In genomic region chr16:92861571-92861970, GRCm38 (mm10) we compare ENCODE assay signal across 30 mouse cellular contexts. TPM values are rescaled to one million over a fixed set of nuclear protein-coding genes. Genes with fewer than 3 reads are reported as not detected.
DNase-seq lines count a peak whose midpoint lies in the region; ATAC-seq lines count a peak whose summit lies in the region.
"Had no signal": no experiment of that assay in that cellular context is flagged by ENCODE, and none has a peak within 500 bp of the region (broad histone marks: within the 10 kb centered on the region; RNA-seq: fewer than 3 reads in every experiment).

No protein-coding gene starts in this region.

- no peak overlapping the region for H3K9ac ChIP-seq in hindbrain, embryonic 14.5 days
- H3K9ac ChIP-seq: embryonic facial prominence, embryonic 12.5 days; embryonic facial prominence, embryonic 15.5 days; forebrain, postnatal 0 days; hindbrain, embryonic 13.5 days had no signal

- no peaks in the 10 kb centered on the region for H3K36me3 ChIP-seq in hindbrain, embryonic 14.5 days (replicated peaks; ENCODE audit: control insufficient read depth, insufficient read depth)
- H3K36me3 ChIP-seq: embryonic facial prominence, embryonic 12.5 days; embryonic facial prominence, embryonic 15.5 days; G1E; hindbrain, embryonic 10.5 days; hindbrain, embryonic 13.5 days had no signal

- ATAC-seq in common myeloid progenitor, adult 5-6 weeks (replicated peaks; ENCODE audit: low read depth, poor library complexity, severe bottlenecking) = 0 out of 2 replicates have a peak, but pooled peaks have one; percentile 26
- peak; percentile 26; the same call in 1 of the 2 replicates for ATAC-seq in megakaryocyte progenitor cell, adult 5-6 weeks (replicated peaks; ENCODE audit: poor library complexity)
- ATAC-seq in hindbrain, embryonic 14.5 days (ENCODE audit: low FRiP score) = no peak
- ATAC-seq: forebrain, embryonic 14.5 days; forebrain, postnatal 0 days; hindbrain, postnatal 0 days; inflammation-experienced regulatory T-cells, adult 6 months; intestine, postnatal 0 days had no signal

- DNase-seq in 3134 (ENCODE audit: extremely low read depth, insufficient read length, low spot score) (peak; percentile 47), 416B (ENCODE audit: low read depth) (peak; percentile 91)
- no peak for DNase-seq in right cerebral cortex, postnatal 36 days (ENCODE audit: low spot score in 2 of 2)
- no peak for DNase-seq in hindbrain, embryonic 14.5 days (ENCODE audit: low spot score)
- no peak for DNase-seq in layer of hippocampus, adult 11-12 months (ENCODE audit: low spot score)
- no peak for DNase-seq in heart, adult 9 months (ENCODE audit: low spot score in 2 of 2)
- DNase-seq: adrenal gland, postnatal 10 days; adrenal gland, postnatal 36 days; B cell, adult 2 months; cerebellum, adult 18-20 months; cerebellum, adult 9-10 months; cerebellum, postnatal 14 days; forebrain, postnatal 0 days; gastrocnemius, adult 2 months; gastrocnemius, postnatal 14 days; heart, adult 18-20 months; heart, postnatal 36 days had no signal

- no peaks in the 10 kb centered on the region for H3K4me1 ChIP-seq in hindbrain, embryonic 14.5 days (replicated peaks; ENCODE audit: control insufficient read depth, insufficient read depth, low read length)
- H3K4me1 ChIP-seq: embryonic facial prominence, embryonic 12.5 days; embryonic facial prominence, embryonic 15.5 days; hindbrain, embryonic 10.5 days; hindbrain, embryonic 13.5 days had no signal

- no peaks in the 10 kb centered on the region for H3K27me3 ChIP-seq in hindbrain, embryonic 14.5 days (ENCODE audit: control insufficient read depth, insufficient read depth, low read length)
- H3K27me3 ChIP-seq: CH12.LX; embryonic facial prominence, embryonic 12.5 days; embryonic facial prominence, embryonic 15.5 days; hindbrain, embryonic 13.5 days had no signal

- no peak overlapping the region for H3K27ac ChIP-seq in hindbrain, embryonic 14.5 days
- H3K27ac ChIP-seq: embryonic facial prominence, embryonic 12.5 days; embryonic facial prominence, embryonic 15.5 days; gastrocnemius, adult 2 months; hindbrain, embryonic 10.5 days; hindbrain, embryonic 13.5 days; hindbrain, postnatal 0 days had no signal

- no peak overlapping the region for H3K4me3 ChIP-seq in hindbrain, embryonic 14.5 days (replicated peaks; ENCODE audit: low read length)
- H3K4me3 ChIP-seq: embryonic facial prominence, embryonic 12.5 days; embryonic facial prominence, embryonic 15.5 days; gastrocnemius, adult 2 months; hindbrain, embryonic 10.5 days; hindbrain, embryonic 13.5 days had no signal

- WGBS in hindbrain, embryonic 14.5 days = 81% methylated on average over 2 of the region's 2 CpGs

- H3K4me2 ChIP-seq in hindbrain, embryonic 14.5 days (replicated peaks) = no peak overlapping the region
- H3K4me2 ChIP-seq: embryonic facial prominence, embryonic 12.5 days; embryonic facial prominence, embryonic 15.5 days; heart, embryonic 11.5 days; hindbrain, embryonic 13.5 days had no signal

- no peaks in the 10 kb centered on the region for H3K9me3 ChIP-seq in hindbrain, embryonic 14.5 days (ENCODE audit: control insufficient read depth, low read length)
- H3K9me3 ChIP-seq: embryonic facial prominence, embryonic 12.5 days; embryonic facial prominence, embryonic 15.5 days; G1E; hindbrain, embryonic 10.5 days; hindbrain, embryonic 13.5 days had no signal

RNA-seq across cellular contexts. Expression of gene Runx1, which starts 35.6 kb away (rescaled TPM):
- 78.7 and 92.4 TPM in 2 replicates for total RNA-seq in common myeloid progenitor, adult 5-6 weeks (2017)
- total RNA-seq in megakaryocyte progenitor cell, adult 5-6 weeks (2015) = 102 and 107 TPM in 2 replicates
- 44.3 and 51.3 TPM in 2 replicates for total RNA-seq in megakaryocyte progenitor cell, adult 5-6 weeks (2017)
- 1.8 and 2.2 TPM in 2 replicates for polyA plus RNA-seq in hindbrain, embryonic 14.5 days (2014; fragmentation: Nextera tagmentation; extraction: Ambion mirVana)

Comparison
In these comparisons a context has a peak if more than half of its experiments do, and no peak if none do; other contexts are left out.
1. DNase-seq: peak in 3134 (single experiment) and 416B (single experiment); none in right cerebral cortex, postnatal 36 days (0 of 2), hindbrain, embryonic 14.5 days (single experiment), layer of hippocampus, adult 11-12 months (single experiment) and heart, adult 9 months (0 of 2).